Mouse (Mus musculus) thymus, postnatal 36 days (tissue): ENCODE results near the gene H2-Ab1.
A peak's percentile ranks its signal among the peaks of the same experiment; 100 is the strongest.

ENCODE experiments used
- DNase-seq, 2 experiments: peaks; one replicate each; pipeline ENCODE4 v3.0.0; 2022; ENCODE audit warnings: mixed read lengths in 2 of 2

The H2-Ab1 gene

DNA sequence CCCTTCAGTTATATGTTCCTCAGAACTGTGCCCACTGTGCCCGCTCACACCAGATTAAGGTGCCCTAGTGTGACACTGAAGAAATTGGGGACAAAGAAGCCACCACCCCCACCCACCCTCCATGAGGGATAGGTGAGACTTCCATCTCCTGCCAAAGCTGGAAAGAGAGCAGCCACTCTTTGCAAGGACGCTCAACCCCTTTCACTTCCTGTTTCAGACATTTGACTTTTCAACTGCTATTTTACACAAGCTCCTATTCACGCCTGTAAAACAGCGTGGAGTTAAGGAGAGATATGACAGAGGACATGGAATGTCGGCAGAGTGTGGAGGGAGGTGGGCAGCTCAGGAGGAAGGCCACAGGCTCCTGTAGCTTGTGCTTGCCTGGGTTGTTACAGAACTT lies 29.0 kb downstream of the H2-Ab1 start:
- DNase-seq, result no peak

DNA sequence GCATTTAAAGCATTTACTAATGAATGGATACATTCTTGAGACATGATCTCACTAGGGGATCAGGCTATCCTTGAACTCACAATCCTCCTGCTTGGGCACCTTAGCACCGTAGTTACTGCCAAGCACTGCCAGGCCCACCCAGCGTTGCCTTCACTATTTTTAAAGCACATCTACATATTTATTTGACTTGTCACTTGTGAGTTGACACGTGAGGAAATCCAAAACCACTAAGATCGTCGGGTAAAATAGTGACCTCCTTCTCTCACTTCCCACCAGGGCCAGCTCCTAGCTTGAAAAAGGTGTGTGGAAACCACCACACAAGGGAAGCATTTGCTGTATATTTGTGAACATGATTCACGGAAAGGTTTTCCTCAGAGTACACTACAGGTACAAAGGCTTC lies 29.5 kb downstream of the H2-Ab1 start:
- DNase-seq, result no peak

DNA sequence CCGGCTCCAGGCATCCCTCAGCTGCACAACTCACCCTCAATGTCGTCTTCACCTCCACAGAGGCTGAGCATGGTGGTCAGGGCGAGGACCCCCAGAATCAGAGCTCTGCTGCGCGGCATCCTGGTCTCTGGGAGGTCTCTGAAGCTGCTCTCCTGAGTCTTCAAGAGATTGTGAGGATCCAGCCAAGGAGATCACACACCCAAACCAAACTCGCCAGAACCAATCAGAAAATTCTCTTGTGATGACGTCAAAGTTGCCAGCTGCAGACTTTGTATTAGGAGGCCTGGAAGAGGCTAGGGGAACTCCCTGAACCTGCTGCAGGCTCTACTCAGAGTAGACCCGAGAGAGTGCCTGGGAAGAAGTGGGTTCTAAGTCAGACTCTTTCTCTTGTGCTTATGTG lies 30.2 kb downstream of the H2-Ab1 start, which contains the start of gene H2-Aa:
Gene H2-Aa (minus strand): TSS at position 176 of the 400 bp plus-strand sequence.
- DNase-seq, result peak; percentile 73 to 77

DNA sequence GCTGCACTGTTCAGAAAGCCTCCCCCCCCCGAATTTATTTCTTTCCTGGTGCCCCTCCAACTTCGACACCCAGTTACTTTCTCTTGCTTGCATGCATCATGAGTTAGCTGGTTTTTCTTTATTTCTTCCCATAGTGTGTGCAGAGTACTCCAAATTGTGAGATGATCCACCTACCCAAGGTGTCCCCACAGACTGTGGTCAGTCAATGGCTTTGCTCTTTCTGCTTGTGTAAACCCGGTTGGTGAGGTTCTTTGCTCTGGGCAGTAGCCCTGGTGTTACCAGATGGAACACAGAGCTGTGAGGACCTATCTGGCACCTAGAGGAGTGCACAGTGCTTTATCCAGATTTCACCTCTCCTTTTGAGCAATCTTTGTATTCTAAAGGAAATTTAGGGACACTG lies 30.6 kb downstream of the H2-Ab1 start:
- no peak for DNase-seq

DNA sequence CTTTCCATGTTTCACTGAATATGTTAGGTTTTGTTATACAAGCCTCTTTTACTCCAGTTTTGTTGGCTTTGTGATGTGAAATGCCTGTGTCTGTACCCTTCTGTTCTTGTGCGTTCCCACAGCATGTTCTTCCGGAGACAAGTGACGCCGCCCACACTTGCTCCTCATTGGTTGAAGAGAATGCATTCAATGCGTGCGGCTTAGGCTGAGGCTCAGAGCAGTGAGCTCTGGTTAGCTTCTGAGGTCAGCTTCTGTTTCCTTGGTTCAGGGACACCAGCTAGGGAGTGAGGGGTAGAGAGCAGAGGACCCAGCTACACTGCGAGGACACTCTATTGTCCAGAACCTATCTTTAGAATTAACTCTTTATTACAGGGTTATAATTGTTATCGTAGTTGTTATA lies 34.1 kb downstream of the H2-Ab1 start:
- peak; percentile 77 to 78 for DNase-seq

DNA sequence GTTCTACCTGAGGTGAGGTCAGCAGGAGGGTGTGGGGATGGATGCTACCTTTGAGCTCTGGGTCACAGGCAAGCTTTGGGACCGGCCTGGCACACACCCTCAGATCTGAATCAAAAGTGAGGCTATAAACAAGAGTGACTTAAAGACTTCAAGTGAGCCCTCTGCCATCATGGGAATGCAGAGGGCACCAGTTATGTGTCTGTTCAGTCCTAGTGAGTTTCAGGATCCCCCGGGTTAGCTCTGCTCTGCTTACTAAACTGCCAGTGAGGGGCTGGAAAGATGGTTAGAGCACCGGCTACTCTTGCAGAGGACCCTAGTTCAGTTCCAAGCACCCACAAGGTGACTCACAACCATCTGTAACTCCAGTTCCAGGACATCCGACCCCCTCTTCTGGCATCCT lies 35.1 kb downstream of the H2-Ab1 start:
- no peak for DNase-seq

DNA sequence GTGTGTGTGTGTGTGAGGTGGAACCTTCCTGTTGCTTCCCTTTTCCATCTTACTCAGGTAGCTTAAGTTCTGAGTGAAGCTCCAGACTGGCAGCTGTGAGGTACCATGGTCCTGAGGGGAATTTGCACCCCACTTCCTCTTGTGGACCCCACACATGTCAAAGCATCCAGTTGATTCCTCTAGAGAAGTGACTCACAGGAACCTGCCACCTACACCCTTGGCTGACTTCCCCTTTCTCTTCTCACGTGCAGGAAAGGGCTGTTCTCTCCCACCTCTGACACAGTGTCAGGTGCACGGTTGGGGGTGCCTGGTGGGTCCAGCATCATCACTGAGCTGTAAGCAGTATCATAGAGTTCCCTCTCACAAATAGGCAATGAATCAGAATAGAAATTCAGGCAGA lies 36.0 kb downstream of the H2-Ab1 start:
- no peak for DNase-seq

DNA sequence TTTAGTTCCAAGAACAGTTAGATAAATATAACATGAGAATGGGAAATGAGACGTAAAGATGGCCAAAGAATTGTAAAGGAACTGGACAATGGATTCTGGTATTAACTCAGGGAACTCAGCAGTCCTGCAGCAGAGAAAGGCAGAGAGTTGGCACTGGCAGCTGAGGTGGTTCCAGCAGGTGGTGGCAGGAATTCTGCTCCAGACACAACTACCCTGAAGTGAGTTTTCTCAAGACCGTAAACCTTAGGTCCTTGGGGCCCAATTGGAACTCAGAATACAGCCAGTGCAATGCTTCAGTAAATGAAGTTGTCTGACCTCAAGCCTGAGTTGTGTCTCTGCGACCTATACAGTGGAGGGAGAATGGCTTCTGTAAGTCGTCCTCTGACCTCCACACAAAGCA lies 36.8 kb downstream of the H2-Ab1 start:
- no peak for DNase-seq

DNA sequence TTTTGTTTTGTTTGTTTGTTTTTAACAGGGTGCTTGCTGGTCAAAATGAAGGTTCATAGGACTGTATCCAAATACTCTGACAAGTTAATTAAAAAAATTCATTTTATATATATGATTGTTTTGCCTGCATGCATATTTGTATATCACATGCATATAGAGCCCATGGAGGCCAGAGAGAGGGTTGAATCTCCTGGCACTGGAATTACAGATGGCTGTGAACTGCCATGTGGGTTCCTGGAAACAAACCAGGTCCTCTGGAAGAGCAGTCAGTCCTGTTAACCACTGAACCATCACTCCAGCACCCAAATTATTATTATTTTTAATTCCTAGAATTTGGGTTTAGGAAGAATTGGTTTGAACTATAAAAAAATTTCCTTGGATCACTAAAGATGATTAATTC lies 37.8 kb downstream of the H2-Ab1 start:
- DNase-seq, result no peak

DNA sequence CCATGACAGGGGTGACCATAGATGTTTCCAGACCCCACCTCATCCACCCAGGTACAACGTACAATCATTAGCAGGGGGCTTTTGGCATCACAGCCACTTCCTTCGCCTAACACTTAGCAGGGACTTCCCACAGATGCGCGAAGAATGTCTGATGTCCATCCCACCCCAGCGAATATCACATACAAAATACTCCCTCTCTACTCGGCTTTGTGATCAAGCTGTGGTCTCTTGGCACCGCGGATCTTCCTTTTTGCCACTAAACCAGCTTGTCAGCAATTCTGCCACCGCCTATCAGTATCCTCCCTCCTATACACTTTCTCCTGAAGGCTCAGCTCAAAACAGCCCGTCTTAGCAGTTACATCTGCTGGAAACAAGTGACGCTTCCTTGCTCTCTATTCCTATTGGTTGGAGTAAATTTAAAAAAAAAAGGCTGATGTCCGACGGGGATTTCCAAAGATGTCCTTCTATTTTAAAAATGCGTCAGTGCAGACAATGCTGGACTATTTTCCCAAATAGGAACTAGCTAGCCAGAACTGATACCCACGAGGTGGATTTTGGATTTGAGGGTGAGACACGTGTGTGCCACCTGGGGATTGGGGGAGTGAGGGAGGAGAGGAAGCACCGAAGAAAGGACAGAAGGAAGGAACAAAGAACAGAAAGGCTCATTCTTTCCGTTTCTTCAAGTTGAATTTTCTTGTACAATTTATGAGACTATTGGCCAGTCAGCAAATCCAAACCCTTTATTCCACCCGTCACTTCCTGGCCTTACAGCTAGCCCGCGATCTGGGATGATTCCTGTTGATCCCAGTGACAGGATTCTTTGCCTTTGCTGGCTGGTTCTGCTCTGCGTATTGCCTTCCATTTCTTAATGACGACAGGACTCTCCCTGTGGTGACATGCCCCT lies 38.7 kb downstream of the H2-Ab1 start:
- no peak for DNase-seq

DNA sequence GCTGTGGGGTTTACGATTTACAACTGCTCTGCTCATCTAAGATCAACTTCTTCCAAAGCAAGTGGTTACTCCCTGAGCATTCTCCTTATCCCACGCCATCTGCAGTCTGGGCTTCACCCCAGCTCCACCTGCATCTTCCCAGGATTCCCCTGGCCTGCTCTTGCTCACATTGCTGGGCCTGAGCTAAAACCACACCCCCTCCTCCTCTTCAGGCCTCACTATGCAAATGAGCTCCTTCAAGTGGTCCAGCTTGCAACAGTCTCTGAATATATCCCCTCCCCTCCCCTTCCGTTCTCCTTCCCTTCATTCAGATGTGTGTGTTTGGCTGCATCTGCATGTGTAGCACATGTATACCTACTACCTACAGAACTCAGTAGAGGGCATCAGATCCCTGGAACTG lies 41.9 kb downstream of the H2-Ab1 start:
- no peak for DNase-seq

DNA sequence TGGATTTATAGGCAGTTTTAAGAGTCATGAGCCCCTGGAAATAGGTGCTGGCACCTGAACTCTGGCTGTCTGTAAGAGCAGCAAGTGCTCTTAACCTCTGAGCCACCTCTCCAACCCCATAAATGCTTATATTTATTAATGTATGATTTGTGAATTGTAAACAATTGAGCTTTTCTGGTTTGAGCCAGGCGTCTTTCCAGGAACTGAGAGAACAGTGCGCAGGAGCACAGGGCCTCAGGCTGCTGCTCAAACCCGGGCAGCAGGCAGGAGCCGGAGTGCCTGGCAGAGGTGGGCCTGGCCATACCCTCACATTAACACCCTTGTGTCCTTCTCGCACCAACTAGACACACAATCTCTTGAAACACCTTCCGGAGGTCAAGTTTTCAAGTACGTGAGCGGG lies 42.6 kb downstream of the H2-Ab1 start:
- no peak for DNase-seq

DNA sequence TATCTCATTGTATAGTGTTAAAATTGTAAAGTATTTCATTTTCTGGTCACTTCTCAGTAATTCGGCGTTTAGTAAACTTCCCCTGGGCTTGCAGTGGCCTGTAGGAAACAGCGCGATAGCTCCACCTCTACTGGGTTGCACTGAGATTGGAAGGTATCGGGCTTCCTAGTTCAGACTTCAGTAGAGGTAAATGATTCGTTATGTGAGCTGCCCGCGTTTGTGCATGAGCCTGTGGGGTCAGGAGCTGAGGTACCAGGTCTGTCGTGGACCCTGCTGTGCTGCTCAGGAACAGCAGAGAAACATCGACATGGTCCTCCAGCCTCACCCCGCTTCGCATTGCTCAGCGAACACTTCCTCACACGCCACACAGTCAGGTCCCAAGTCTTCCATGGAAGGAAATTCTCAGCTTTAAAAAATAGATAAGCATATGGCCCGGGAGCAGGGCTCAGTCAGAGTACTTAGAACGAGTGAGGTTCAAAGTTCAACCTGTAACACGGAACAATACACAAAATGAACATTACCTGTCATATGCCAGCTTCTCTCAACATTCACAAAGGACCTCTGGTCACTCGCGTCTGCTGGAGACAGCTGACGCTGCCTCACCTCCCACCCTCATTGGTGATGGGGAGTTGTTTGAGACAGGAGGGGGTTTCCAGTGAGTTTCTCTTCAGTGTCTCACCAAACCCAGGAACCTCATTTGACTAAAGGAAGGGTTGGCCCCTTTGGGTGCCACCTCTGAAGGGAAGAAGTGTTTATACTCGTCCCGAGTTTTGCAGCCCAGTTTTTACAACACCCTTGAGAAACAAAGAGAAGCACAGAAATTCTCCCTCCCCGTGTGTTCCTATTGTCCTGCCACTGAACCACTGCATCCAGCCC lies 43.4 kb downstream of the H2-Ab1 start:
- DNase-seq, result no peak

DNA sequence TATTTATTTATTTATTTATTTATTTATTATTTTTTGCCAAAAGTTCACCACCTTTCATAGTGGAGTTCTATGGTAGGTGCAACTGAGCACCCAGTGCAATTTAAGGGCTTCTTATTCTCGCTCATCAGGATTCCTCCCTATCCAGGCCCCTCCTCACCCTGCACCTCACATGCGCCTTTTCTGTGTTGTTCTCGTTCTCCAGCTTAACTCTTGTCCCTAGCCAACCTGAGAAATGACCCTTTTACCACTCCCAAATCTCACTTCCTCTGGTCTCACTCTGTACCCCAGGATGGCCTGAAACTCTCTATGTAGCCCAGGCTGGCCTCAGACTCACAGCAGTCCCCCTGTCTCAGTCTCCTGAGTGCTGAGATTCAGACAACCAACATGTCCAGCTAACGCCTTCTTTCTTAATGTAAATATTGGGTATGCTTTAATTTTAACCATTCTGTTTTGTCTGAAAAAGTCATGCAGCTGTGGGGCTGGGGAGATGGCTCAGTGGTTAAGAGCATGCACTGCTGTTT lies 44.2 kb downstream of the H2-Ab1 start:
- no peak for DNase-seq

DNA sequence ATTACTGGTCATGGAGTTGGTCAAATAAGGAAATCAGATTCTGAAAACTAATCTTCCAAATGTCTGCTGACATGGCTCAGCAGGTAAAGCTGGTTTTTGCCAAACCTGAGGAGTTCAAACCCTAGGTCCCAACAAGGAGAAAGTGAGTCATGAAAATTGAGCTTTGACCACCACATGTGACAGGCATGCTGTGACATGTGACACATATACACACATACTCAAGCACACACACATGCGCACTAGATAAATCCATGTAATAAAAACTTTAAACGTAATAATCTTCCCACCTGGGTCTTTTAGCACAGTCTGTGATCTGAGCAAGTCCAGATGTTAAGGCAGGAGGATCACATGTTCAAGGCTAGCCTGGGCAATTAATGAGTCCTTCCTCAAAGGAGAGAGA lies 46.3 kb downstream of the H2-Ab1 start:
- no peak for DNase-seq

DNA sequence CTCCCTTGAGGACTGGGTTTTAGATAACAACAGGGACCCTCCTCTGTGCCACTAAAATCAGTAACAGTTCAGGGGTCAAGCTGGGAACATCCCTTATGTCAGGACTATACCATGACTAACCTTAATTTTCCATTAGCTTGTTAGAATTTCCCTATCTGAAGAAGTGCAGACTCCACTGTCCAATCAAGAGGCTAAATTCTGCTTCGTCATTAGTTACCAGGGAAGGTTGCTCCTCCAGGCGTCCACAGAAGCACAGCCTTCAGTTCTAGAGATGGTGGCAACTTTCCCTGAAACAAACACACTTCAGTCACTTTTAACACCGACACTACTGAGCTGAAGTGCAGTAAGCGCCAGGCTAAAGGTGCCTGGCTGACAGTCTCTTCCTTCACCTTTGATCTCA lies 47.3 kb downstream of the H2-Ab1 start:
- peak; percentile 44 to 51 for DNase-seq

DNA sequence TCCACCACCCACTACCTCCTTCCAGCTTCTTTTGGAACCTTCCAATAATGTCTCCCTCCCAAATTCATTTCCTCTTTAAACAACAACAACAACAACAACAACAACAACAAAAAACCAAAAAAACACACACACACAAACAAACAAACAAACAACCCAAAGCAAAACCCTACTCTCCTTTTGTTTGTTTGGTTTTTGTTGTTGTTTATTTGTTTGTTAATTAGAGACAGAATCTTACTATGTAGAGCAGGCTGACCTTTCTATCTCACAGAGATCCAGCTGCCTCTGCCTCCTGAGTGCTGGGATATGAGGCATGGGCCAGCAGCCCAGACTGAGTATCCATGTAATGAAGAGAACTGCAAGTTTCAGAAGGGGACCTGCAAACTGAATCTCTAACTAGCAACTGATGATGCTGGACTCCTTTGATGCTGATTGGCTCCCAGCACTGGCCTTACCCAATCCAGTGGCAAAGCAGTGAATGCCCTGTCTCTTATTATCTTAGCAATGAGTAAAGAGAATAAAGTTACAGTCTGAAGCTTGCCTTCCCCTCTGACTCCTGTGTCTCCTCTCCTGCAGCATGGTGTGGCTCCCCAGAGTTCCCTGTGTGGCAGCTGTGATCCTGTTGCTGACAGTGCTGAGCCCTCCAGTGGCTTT lies 48.0 kb downstream of the H2-Ab1 start, which contains the start of gene H2-Eb1:
Gene H2-Eb1 (plus strand): TSS at position 488 of the 651 bp plus-strand sequence.
- DNase-seq, result peak; percentile 81

DNA sequence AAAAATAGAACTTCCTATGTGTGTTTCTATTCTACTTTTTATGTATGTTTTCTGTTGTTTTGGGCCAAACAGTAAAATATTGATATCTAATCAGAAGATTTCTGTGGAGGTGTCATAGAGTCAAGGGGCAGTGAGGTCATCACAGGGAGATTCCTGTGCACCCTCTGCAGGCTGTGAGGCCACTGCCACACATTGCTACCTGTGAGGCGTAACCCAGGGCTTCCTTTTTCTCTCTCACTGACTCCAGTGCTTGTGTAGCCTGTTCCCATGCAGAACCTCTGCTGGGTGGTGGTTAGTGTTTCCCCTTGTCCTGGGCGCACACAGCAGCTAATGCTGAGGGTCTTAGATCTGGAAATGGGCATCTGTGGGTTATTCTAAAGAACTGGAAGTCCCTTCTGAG lies 48.9 kb downstream of the H2-Ab1 start:
- DNase-seq, result no peak

DNA sequence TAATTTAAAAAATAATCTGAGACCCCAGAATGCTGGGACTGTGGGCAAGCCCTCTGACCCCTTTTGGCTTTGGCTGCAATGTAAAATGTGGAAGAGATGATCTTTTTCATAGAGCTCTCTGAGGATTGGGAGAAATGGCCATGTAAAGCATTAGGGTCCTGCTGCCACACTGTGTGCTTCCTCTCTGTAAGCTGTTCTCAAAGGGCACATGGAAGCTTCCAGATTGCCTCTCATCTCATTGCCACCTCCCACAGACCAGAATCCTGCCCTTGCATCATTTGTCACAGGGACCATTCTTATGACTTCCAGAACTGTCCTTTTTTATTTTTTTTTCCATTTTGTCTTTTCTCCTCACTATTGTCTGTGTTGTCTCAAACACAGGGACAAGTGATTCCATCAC lies 49.7 kb downstream of the H2-Ab1 start:
- DNase-seq, result no peak

DNA sequence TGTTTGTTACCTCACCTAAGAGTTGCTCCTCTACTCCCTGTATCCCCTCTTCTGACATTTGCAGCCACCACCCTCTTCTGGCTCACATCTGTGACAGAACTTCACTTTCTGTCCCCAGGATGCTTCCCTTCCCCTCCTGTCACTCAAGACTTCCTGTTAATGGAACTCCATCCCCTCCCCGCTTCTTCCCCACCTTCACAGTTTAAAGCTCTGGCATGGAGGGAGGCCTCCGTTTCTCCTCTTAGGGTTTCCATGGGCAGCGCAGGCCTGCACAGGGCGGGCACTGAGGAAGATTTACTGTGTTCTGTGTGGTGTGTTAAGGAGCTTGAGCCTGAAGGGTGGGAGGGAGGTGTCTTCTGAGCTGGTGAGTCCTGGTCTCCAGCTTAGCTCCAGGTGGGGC lies 50.7 kb downstream of the H2-Ab1 start:
- no peak for DNase-seq

DNA sequence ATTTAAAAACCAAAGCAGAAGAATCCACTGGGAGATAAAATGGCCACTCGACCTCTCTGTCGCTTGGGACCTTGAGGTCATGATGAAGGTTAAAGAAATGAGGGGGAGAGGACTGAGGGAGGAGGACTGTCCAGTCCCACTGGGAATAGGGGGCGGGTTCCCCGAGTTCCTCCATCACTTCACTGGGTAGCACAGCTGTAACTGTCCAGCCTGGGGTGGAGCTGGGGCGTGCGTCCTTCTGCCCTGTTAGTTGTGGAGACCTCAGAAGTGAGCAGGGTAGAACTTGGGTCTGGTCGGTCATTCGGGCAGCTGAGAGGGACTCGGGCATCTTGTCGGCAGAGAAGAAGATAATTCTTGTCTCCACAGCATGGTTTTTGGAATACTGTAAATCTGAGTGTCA lies 51.7 kb downstream of the H2-Ab1 start:
- no peak for DNase-seq

DNA sequence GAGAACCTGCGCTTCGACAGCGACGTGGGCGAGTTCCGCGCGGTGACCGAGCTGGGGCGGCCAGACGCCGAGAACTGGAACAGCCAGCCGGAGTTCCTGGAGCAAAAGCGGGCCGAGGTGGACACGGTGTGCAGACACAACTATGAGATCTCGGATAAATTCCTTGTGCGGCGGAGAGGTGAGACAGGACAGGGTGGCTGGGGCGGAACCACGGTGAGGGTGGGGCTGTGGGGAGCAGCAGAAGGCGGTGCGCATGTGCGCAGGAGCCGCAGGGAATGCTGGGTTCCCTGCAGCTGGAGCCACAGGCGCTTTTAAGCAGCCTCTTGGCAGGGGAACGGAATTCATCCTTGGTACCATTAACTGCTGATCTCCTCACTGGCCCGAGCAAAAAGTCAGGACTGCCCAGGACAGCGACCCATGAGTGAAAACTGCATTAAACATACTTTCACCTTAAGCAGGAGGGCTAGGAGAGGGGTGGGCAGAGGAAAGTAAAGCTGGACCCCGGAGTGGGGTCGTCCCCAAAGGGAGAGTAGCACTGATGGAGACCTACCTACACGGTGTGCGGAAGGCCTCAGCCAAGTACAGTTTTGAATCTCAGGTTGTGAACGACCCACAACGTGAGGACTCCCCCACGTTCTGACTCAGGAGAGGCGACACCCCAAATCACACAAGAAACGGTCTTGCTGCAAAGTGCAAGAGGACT lies 52.3 kb downstream of the H2-Ab1 start:
- peak; percentile 72 to 76 for DNase-seq
